Mouse (Mus musculus) embryonic stem cell, embryonic (primary cell): ENCODE results near the gene Ptges.

ENCODE experiments used
- CTCF ChIA-PET, 4 experiments: fragments of 300-600 bp in 2 of 4; fragments of 350-600 bp in 2 of 4; sonication (Branson Sonifier 250); formaldehyde crosslinking; loops; one replicate each; lab custom pipeline; 2022; ENCODE audit warnings: inconsistent platforms in 2 of 4; lab: Charles Lee
- POLR2A ChIA-PET, 4 experiments: fragments of 300-600 bp in 2 of 4; fragments of 350-600 bp in 2 of 4; sonication (Branson Sonifier 250); formaldehyde crosslinking; loops; one replicate each; lab custom pipeline; 2022; ENCODE audit warnings: antibody characterized with exemption in 4 of 4, inconsistent platforms in 1 of 4; lab: Charles Lee

The Ptges gene

GRCm38 (mm10) chr2:30899397-30900069, 30.1 kb downstream of the Ptges start:
- ChIA-PET CTCF (interaction anchor here in 2 of 4 experiments (1.0 to 1.2 kb wide), 1 partner anchor 9 kb away, joined by 3 to 6 read pairs; no protein-coding TSS in a partner anchor), POLR2A (interaction anchor here in 3 of 4 experiments (0.5 to 3.6 kb wide), 7 partner anchors 9 to 430 kb away, joined by 3 to 12 read pairs (median 4); partner anchors contain the start of gene Ptges (in 1 of the 3))

- ChIA-PET CTCF (interaction anchor here in 3 of 4 experiments (0.6 to 2.1 kb wide), 5 partner anchors 32 to 102 kb away, joined by 3 to 5 read pairs (median 4); partner anchors contain the start of gene Ptges (in 1 of the 3)), POLR2A (interaction anchor here in 2 of 4 experiments (0.8 to 1.0 kb wide), 3 partner anchors 9 to 197 kb away, joined by 3 to 4 read pairs (median 3); no protein-coding TSS in a partner anchor)
These were observed 32.4 kb downstream of the Ptges start for GRCm38 (mm10) chr2:30897291-30897690.

- POLR2A ChIA-PET: interaction anchor here in 3 of 4 experiments (0.5 to 4.4 kb wide), 11 partner anchors 8 to 270 kb away, joined by 3 to 24 read pairs (median 3); partner anchors contain the start of genes Ntmt1 (in 1 of the 3) and Ptges (in 1 of the 3)
- CTCF ChIA-PET: interaction anchor here in 3 of 4 experiments (0.5 to 1.6 kb wide), 14 partner anchors 8 to 162 kb away, joined by 3 to 5 read pairs (median 3); partner anchors contain the start of gene Ptges (in 1 of the 3)
These were observed 35.7 kb downstream of the Ptges start for GRCm38 (mm10) chr2:30893946-30894345.

- CTCF ChIA-PET: interaction anchor here in 3 of 4 experiments (0.7 to 1.6 kb wide), 16 partner anchors 8 to 452 kb away, joined by 3 to 7 read pairs (median 3); partner anchors contain the start of gene Ptges (in 1 of the 3)
- POLR2A ChIA-PET: interaction anchor here in 3 of 4 experiments (0.8 to 4.4 kb wide), 11 partner anchors 8 to 270 kb away, joined by 3 to 24 read pairs (median 3); partner anchors contain the start of genes Ntmt1 (in 1 of the 3) and Ptges (in 1 of the 3)
These were observed 36.3 kb downstream of the Ptges start for GRCm38 (mm10) chr2:30893399-30893798.

GRCm38 (mm10) chr2:30891002-30891401, 38.7 kb downstream of the Ptges start:
- POLR2A ChIA-PET: interaction anchor here in 3 of 4 experiments (0.8 to 4.4 kb wide), 7 partner anchors 10 to 90 kb away, joined by 3 to 24 read pairs (median 3); partner anchors contain the start of genes Ptges (in 1 of the 3) and Tor1b (in 1 of the 3)
- CTCF ChIA-PET: interaction anchor here (0.6 to 2.5 kb wide), 53 partner anchors 8 to 529 kb away, joined by 3 to 24 read pairs (median 4); partner anchors contain the start of genes Ptges (in 3 of the 4), Asb6 (in 1 of the 4) and Ntmt1 (in 1 of the 4)

GRCm38 (mm10) chr2:30885453-30886163, 44.1 kb downstream of the Ptges start:
- ChIA-PET POLR2A (interaction anchor here in 3 of 4 experiments (0.6 to 2.2 kb wide), 9 partner anchors 13 to 832 kb away, joined by 3 to 9 read pairs (median 3); partner anchors contain the start of genes Phyhd1 (in 1 of the 3), Ptges (in 1 of the 3) and Tor1b (in 1 of the 3)), CTCF (interaction anchor here (0.6 to 2.1 kb wide), 28 partner anchors 8 to 764 kb away, joined by 3 to 8 read pairs (median 4); partner anchors contain the start of gene Ptges (in 2 of the 4))

GRCm38 (mm10) chr2:30884852-30885373, 44.8 kb downstream of the Ptges start:
- ChIA-PET POLR2A (interaction anchor here in 3 of 4 experiments (0.6 to 2.2 kb wide), 11 partner anchors 12 to 831 kb away, joined by 3 to 7 read pairs (median 3); partner anchors contain the start of genes Ptges (in 1 of the 3) and Tor1b (in 1 of the 3)), CTCF (interaction anchor here (0.6 to 2.1 kb wide), 27 partner anchors 9 to 1005 kb away, joined by 3 to 8 read pairs (median 4); partner anchors contain the start of gene Ptges (in 2 of the 4))

GRCm38 (mm10) chr2:30881215-30881614, 48.4 kb downstream of the Ptges start:
- POLR2A ChIA-PET: interaction anchor here in 3 of 4 experiments (0.7 to 2.2 kb wide), 8 partner anchors 10 to 431 kb away, joined by 3 to 7 read pairs (median 3); no protein-coding TSS in a partner anchor

GRCm38 (mm10) chr2:30879481-30879880, 50.2 kb downstream of the Ptges start:
- ChIA-PET CTCF (interaction anchor here (0.5 to 3.5 kb wide), 11 partner anchors 11 to 463 kb away, joined by 3 to 16 read pairs (median 4); partner anchors contain the start of genes Prrx2 (in 1 of the 4), Ptges (in 1 of the 4) and Tor1b (in 1 of the 4)), POLR2A (interaction anchor here in 2 of 4 experiments (1.1 to 1.3 kb wide), 3 partner anchors 19 to 464 kb away, joined by 3 to 4 read pairs (median 4); partner anchors contain the start of genes Crat (in 1 of the 2), Ier5l (in 1 of the 2) and Ptpa (in 1 of the 2))

More at GRCm38 (mm10) chr2:30881215-30881614, 48.4 kb downstream of the Ptges start:
- CTCF ChIA-PET: interaction anchor here (0.6 to 3.5 kb wide), 12 partner anchors 9 to 1769 kb away, joined by 3 to 16 read pairs (median 4); partner anchors contain the start of genes Ptges (in 2 of the 4) and Prrx2 (in 1 of the 4)

- POLR2A ChIA-PET: interaction anchor here in 1 of 4 experiments (0.6 to 0.8 kb wide), 2 partner anchors 51 to 247 kb away, joined by 3 read pairs; no protein-coding TSS in a partner anchor
- CTCF ChIA-PET: interaction anchor here in 2 of 4 experiments (0.5 to 1.0 kb wide), 3 partner anchors 10 to 452 kb away, joined by 3 to 5 read pairs (median 3); no protein-coding TSS in a partner anchor
These were observed 53.8 kb downstream of the Ptges start for GRCm38 (mm10) chr2:30875621-30876432.

GRCm38 (mm10) chr2:30875096-30875495, 54.6 kb downstream of the Ptges start:
- ChIA-PET CTCF (interaction anchor here in 2 of 4 experiments (0.5 to 1.0 kb wide), 2 partner anchors 16 to 452 kb away, joined by 3 to 5 read pairs; no protein-coding TSS in a partner anchor), POLR2A (interaction anchor here in 2 of 4 experiments (0.6 to 0.8 kb wide), 2 partner anchors 54 to 248 kb away, joined by 3 read pairs; no protein-coding TSS in a partner anchor)

- POLR2A ChIA-PET: interaction anchor here in 2 of 4 experiments (0.5 to 0.8 kb wide), 2 partner anchors 53 to 75 kb away, joined by 3 to 5 read pairs; no protein-coding TSS in a partner anchor
These were observed 55.2 kb downstream of the Ptges start for GRCm38 (mm10) chr2:30874445-30874844.

GRCm38 (mm10) chr2:30872669-30873068, 57.0 kb downstream of the Ptges start:
- POLR2A ChIA-PET: interaction anchor here in 3 of 4 experiments (0.9 to 1.3 kb wide), 6 partner anchors 12 to 403 kb away, joined by 3 read pairs; no protein-coding TSS in a partner anchor
- CTCF ChIA-PET: interaction anchor here in 2 of 4 experiments (0.7 to 1.3 kb wide), 5 partner anchors 18 to 95 kb away, joined by 3 to 4 read pairs (median 3); partner anchors contain the start of genes Ptges (in 1 of the 2) and Tor1a (in 1 of the 2)

More at GRCm38 (mm10) chr2:30874445-30874844, 55.2 kb downstream of the Ptges start:
- CTCF ChIA-PET: no interaction called here

GRCm38 (mm10) chr2:30870863-30871262, 58.8 kb downstream of the Ptges start:
- ChIA-PET POLR2A (interaction anchor here in 3 of 4 experiments (0.8 to 2.0 kb wide), 5 partner anchors 9 to 78 kb away, joined by 3 to 7 read pairs (median 4); no protein-coding TSS in a partner anchor), CTCF (interaction anchor here in 2 of 4 experiments (0.5 to 1.0 kb wide), 4 partner anchors 20 to 480 kb away, joined by 3 read pairs; partner anchors contain the start of gene Ptges (in 1 of the 2))

GRCm38 (mm10) chr2:30865426-30865825, 64.2 kb downstream of the Ptges start:
- POLR2A ChIA-PET: interaction anchor here in 1 of 4 experiments (0.8 to 1.1 kb wide), 3 partner anchors 9 to 20 kb away, joined by 3 read pairs; no protein-coding TSS in a partner anchor
- CTCF ChIA-PET: interaction anchor here in 3 of 4 experiments (0.5 to 1.1 kb wide), 4 partner anchors 16 to 36 kb away, joined by 3 to 4 read pairs (median 4); no protein-coding TSS in a partner anchor
